Mouse (Mus musculus) MN1 (cell line): ENCODE data around the gene Fuk.
"Not testable (repeated sequence)": the region's sequence is repeated elsewhere in the genome, so short reads cannot be mapped to it uniquely, and the experiment has no call there.

Experiments used
- DNase-seq: peaks from one replicate; pipeline ENCODE4 v3.0.0-alpha.2; 2016; ENCODE audit warnings: low spot score

The Fuk gene

DNA sequence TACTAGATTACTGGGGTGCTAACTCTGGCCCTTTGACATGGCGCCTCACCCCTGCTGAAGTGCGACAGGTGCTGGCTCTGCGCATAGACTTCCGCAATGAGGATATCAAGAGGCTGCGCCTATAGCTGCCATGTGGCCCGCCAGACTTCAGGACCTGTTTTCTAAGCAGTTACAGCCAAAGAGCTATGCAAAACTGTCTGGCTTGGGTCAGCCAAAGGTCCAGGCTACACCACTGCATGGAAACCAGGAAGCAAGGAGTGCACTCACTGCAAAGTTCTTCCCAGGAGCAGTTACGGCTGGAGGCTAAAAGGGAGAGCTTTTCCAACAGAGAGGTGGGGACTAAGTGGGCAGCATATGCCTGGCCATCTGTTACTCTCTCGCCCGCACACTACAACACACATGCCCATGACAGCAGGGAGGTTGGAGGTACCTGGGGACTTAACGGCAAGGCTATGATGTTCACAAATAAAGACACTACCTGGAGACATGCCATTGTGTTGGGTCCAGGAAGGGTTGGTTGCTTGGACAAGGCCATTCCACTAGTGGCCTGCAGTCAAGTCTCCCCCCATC lies 20.5 kb downstream of the Fuk start:
- no peak for DNase-seq

DNA sequence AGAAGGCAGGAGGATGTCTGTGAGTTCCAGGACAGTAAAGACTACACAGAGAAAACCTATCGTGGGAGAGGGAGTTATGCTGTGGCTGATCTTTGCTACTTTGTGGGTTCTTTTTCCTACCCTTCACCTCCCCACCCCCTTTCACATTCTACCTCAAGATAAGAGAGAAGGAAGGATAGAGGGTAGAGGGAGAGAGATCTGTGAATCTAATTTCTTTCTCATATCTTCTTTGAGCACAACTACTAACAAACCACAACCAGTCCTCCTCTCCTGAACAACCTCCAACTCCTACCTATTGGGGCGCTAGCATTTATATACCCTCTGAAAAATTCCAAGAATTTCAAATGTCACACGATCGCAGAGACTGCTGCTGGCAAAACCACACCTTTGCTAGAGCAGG lies 24.4 kb downstream of the Fuk start:
- no peak for DNase-seq

DNA sequence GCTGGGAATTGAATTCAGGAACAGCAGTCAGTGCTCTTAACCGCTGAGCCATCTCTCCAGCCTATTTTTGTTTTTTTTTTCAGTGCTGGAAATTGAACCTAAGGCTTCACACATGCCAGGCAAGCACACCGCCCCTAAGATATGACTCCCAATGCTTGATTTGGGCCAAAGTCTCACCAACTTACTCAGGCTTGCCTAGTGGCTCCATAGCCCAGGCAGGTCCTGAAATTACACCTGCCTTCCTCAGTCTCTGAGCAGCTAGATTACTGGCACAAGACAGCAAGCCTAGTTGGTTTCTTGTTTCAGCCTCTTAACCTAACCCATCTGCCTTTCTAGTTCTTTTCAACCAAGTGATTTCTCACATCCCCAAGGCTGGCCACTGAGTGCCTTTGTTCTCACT lies 31.8 kb downstream of the Fuk start:
- DNase-seq, result no peak

DNA sequence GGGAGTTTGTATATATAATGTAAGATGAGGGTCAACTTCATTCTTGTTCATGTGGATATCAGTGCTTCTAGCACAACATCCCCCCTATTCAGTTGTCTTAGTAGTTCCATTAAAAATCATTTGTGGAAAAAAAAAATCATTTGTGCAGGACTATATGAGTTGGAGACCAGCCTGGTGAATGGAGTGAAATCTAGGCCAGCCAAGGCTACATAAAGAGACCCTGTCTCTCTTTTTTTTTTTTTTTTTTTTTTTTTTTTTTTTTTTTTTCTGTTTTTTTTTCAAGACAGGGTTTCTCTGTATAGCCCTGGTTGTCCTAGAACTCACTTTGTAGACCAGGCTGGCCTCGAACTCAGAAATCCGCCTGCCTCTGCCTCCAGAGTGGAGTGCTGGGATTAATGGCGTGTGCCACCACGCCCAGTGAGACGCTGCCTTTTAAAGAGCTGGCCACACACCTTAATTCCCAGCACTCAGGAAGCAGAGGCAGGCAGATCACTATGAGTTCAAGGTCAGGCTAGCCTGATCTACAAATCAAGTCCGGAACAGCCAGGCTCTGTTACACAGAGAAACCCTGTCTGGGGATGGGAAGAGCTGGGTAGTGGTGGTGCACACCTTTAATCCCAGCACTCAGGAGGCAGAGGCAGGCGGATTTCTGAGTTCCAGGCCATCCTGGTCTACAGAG lies 40.8 kb downstream of the Fuk start:
- not testable (repeated sequence) for DNase-seq

DNA sequence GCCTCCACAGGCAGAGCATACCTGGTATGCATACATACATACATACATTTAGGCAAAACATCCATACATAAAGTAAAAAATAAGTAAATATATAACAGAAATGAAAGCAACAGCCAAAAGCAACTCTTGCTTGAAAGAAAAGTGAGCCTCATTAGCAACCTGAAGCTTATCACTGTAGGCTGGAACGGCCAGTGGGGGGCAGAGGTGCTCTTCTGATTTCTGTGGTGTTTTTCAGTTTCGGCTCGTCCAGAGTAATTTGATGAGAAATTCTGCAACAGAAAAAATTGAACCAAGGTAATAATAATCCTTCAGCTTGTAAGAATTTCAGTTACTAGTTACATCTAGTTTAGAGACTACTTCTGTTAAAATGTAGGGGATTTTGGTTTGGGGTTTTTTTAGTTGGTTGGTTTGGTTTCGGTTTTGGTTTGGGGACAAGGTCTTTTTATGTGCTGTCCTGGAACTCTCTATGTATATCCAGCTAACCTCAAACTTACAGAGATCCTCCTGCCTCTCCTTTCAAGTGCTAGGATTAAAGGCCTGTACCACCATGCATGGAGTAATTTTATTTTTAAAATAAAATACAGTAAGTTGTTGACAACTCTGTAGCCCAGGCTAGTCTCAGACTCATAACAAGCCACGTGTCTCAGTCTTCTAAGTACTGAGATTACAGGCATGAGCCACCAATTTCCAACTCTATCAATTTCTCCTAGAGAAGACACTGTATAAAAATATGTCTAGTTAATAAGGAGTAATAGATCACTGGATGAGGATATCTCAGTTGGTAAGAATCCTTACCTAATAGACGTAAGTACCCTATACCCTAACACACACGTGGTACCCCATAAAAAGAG lies 42.4 kb downstream of the Fuk start:
- peak; percentile 79 for DNase-seq

DNA sequence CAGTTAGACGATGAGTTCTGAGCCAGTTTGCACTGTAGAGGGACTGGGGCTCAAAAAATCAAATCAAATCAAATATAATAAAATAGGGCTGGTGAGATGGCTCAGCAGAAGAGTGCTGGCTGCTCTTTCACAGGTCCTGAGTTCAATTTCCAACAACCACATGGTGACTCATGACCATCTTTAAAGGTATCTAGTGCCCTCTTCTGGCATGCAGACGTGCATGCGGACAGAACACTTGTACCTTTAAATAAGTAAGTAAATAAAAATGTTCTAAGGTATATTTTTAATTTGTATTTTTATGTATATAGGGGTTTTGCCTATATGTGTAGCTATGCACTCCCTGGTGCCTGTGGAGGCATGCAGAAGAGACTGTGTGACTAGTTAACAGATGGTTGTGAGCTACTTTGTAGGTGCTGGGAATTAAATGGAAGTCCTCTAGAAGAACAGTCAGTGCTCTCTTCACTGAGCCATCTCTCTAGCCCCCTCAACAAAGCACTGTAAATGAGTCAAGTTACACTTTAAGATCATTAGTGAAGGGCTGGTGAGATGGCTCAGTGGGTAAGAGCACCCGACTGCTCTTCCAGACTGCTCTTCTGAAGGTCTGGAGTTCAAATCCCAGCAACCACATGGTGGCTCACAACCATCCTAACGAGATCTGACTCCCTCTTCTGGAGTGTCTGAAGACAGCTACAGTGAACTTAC lies 45.4 kb downstream of the Fuk start:
- DNase-seq, result peak; percentile 42

DNA sequence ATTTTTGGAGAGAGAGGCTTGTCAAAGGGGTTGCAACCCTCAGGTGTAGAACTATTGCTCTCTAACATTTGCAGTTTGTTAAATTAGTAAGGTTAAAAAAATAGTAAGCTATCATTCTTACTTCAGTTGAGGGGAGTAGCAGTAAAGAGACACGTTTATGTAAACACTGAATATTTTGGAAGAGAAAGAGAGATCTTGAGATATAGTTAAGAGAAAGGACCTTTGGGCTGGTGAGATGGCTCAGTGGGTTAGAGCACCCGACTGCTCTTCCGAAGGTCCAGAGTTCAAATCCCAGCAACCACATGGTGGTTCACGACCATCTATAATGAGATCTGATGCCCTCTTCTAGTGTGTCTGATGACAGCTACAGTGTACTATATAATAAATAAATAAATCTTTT lies 46.2 kb downstream of the Fuk start:
- DNase-seq, result not testable (repeated sequence)

DNA sequence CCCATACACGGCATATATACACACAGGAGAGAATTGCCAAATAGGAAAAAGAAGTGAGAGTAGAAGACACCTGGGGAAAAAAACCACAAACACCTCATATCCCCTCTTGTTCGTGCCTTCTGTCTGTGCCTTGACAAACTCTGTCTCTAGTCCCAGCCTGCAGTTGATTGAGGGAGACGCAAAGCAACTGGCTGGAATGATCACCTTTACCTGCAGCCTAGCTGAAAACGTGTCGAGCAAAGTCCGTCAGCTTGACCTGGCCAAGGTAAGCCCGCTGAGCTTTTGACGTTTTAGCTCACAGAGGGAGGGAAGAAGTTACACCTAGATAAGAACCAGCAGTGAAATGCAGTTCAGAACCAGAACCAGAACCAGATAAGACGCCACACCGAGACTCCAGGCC lies 51.1 kb downstream of the Fuk start:
- no peak for DNase-seq

DNA sequence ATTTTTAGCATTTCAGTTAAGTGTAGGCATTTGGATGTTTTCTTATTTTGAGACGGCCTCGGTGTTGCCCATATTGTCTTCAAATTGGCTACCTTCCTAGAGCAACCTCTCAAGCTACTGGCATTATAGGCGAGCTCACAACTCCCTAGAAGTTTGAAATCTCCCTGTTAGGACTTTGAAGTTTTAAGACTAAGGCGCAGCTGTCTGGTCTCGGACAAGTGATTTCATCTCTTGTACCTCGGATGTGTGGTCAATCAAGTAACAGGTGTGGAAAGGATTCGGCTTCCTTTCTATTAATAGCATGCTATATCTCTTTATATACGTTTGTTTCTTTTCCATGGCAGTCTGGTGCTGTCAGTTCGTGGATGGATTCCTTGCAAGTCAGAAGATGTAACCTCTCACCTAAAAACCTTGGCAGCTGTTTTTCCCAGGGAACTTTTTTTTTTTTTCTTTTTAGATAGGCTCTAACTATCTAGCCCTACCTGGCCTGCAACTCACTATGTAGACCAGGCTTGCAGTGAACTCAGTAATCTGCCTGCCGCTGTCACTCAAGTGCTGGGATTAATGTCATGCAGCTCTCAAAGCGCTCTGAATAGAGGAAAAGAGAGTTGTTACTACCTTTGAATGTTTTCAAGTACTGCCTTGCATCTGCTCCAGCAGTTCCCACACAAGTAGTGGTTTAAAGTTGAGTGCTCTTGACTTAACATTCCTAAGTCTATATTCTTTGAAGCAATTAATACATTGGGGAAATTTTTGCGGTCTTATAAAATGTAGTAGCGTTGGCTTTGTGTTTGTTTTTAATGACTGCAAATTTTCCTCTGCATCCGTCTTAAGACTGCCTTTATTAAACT lies 54.4 kb downstream of the Fuk start:
- no peak for DNase-seq

DNA sequence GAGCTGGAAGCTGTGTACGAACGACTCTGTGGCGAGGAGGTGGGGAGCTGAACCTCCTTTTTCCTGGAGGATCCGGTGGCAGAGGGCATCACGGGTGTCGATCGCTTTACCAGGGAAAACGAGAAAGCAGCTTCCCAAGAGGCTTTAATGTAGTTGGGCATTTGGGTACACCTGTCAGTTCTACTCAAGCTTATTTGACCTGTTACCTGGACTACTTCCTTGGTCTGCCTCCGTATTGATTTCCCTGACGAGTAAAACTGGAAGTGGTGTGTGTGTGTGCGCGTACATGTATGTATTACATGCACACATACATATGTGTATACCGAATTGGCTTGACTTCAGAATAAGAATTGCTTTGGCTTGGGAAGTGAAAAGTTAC lies 55.1 kb downstream of the Fuk start:
- no peak for DNase-seq

DNA sequence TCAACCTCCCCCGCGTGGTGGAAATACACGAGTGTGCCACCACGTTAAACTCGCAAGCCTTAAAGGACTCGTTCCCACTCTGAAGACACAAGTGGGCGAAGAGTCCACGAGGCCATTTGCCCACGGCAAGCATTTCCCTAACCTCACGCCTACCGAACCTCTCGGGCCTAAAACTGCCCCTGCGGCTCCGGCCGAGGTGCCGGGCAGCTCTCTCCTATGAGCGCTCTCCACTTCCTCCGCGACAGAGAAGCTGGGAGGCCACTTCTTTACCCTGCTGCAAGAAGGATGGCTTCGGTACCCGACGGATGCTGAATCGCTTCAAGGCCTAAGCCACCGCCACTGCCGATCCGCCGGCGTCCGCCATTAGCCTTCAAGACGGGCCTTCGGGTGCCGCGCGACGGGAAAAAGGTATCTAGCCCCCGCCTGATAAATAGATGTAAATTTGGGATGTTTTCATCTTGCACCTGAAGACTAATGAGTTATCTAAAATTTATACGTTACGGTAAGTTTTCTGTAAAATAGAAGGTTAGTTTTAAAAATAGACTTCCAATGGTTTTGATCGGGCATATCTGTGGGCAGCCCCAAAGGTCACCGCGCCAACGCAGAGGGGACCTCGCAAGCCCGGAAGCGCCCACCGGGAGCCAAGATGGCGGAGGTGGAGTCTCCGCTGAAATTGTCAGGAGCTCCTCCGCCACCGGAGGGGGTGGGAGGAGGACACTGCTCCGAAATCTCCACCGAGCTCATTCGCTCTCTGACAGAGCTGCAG lies 55.7 kb downstream of the Fuk start, which contains the start of the genes Cog4 and Sf3b3:
Cog4 (plus strand) TSS at position 196 of the 766 bp plus-strand sequence.
Sf3b3 (minus strand) TSS at position 383 of the 766 bp plus-strand sequence.
- peak; percentile 95 for DNase-seq

DNA sequence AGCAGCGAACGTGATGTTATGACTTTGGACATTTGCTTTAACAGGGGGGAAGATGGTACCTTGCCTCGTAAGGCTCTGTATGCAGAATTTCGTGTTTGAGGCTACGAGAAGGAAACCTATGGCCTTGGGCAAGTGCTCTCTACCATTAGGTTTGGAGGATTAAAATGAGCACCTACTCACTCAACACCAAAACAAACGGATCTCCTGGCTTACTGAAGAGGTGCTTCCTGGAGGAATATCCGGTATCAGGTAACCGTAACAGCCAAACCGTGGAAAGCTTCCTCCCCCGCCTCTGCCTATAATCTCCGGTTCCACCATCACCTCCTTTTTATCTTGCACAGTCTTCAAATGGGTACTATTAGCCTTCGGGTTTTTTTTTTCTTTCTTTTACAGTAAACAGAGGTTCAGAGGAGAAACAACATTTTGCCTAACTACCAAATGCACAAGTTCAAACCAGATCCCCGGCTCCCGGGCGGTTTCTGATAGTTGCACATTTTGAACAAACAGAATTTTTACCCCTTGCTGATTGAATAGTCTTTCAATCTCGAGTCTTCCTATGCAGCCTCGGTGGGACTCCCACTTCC lies 56.4 kb downstream of the Fuk start:
- DNase-seq, result peak; percentile 30

DNA sequence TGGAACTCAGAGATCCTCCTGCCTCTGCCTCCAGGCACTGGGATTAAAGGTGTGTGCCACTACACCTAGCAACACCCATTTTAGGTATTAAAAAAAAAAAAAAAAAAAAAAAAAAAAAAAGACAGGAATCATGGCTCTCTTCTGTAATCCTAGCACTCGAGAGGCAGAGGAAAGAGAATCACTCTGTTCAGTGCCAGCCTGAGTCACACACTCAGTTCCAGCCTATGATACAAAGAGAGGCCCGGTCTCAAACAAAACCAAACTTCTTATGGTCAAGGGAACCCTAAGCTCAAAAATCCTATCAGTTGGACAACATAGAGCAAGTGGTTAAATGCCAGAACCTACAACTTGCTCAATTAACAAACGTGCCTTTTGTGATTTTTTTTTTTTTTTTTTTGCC lies 57.3 kb downstream of the Fuk start:
- no peak for DNase-seq

DNA sequence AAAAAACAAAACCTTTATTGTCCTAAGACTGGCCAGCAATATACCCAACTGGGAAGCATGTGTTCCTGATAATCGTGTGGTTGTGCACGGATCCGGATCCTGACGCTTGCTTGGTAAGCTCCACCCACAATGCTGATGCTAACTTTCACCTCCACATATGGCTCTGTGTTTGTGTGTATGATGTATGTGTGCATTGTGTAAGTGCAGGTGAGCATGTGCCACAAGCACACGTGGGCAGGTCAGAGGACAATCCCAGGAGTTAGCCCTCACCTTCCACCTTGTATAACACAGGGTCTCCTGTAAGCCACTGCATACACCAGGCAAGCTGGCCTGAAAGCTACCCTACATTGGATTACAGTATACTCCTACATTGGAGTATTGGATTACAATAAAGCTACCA lies 59.1 kb downstream of the Fuk start:
- DNase-seq, result no peak

DNA sequence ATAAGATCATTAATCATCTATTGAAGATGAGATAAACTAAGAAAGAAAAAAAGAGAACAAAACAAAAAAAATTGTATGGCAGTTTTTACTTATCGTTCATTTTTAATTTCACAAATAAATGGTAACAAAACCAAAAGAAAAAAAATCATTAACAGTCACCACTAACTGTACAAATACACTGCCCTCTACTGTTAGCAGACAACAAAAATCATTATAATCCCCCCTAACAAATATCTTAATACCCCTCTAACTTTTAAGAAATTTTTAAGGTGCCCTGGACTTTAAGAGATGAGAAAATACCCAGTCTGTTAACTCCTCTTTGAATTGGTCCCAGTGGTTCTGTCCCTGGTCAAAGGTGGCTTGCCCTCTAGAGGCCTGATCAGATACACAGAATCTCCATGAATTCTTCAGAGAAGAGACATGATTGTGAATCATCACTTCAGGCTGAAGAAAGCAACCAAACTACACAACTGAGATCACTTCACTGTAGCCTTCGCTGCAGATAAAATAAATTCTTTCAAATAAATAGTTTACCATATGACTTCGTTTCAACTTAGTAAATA lies 60.2 kb downstream of the Fuk start:
- peak; percentile 50 for DNase-seq
